Mouse (Mus musculus) small intestine, adult 10 weeks (tissue): Measurements from ENCODE around the gene Tox4. TPM values are rescaled to one million over a fixed set of nuclear protein-coding genes. Genes with fewer than 3 reads are reported as not detected.

ENCODE experiments used
- polyA plus RNA-seq: library from polyadenylated mRNA; stranded (reverse); fragments of 350-450 nt; fragmentation: Illumina TruSeq; extraction: RNeasy Lipid Tissue Mini Kit (QIAGEN cat#74804); gene quantifications from one replicate; pipeline ENCODE4 v1.2.3, GENCODE M21; 2014; ENCODE audit warnings: low replicate concordance

The Tox4 gene
- 31.1 TPM for polyA plus RNA-seq

GRCm38 (mm10) chr14:52278932-52279746, at the start of gene Tox4, which contains the start of gene Rab2b:
Gene Tox4, plus strand, starts transcription at chr14:52279146.
Gene Rab2b, minus strand, starts transcription at chr14:52279545.

GRCm38 (mm10) chr14:52257484-52258213, 21.3 kb upstream of the Tox4 start, which contains the start of gene Chd8:
Gene Chd8, minus strand, starts transcription at chr14:52257780.

DNA sequence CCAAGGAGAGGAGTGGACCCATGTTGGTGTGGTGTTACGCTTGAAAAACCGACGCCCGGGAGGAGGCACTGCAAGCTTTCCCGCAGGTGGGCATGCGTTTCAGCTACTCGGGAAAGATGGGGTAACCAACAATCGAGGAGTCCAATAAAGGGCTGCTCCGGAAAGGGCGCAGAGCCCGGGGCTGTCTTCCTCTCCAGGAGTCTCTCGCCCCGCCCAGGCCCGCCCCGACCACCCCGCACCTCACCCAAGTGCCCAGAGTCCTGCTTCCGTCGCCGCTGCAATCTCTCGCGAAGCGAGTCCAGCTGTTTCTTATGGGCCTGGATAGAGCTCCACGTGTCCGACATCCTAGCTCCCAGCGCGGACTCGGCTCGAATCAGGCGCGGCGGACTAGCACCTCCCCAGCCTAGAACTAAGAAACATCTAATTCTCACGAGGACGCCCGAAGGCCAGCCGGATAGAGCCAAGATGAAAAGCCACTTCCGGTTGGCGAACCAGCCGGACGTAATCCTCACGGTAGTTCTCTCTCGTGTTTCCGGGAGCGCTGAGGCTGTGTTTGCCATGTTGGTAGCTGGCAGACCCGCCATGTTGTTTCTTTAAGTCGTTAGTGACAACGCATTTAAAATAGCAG, 25.8 kb downstream of the Tox4 start, which contains the start of gene Mettl3:
TSS of gene Mettl3 (minus strand) at position 485 of the 628 bp plus-strand sequence.

GRCm38 (mm10) chr14:52327910-52328812, 49.2 kb downstream of the Tox4 start, which contains the start of gene Sall2:
Gene Sall2, minus strand, starts transcription at chr14:52328762.

Other genes with a start within 250 kb of the Tox4 start
- not detected for gene Olfr221, start 236.7 kb upstream of the Tox4 start, polyA plus RNA-seq
- gene Hnrnpc, start 175.1 kb upstream of the Tox4 start, polyA plus RNA-seq: 274 TPM
- 2.0 TPM for gene Rpgrip1, start 168.4 kb upstream of the Tox4 start, polyA plus RNA-seq
- 37.6 TPM for gene Supt16, start 81.7 kb upstream of the Tox4 start, polyA plus RNA-seq
- gene Chd8, start 21.4 kb upstream of the Tox4 start, polyA plus RNA-seq: 45.7 TPM
- 6.8 TPM for gene Rab2b, start 399 bp downstream of the Tox4 start, polyA plus RNA-seq
- 21.5 TPM for gene Mettl3, start 26.0 kb downstream of the Tox4 start, polyA plus RNA-seq
- gene Sall2, start 49.6 kb downstream of the Tox4 start, polyA plus RNA-seq: 1.7 TPM
- gene Olfr1513, start 77.3 kb downstream of the Tox4 start, polyA plus RNA-seq: not detected
- gene Olfr1512, start 100.0 kb downstream of the Tox4 start, polyA plus RNA-seq: not detected
- gene Olfr1511, start 118.2 kb downstream of the Tox4 start, polyA plus RNA-seq: not detected
- gene Olfr1510, start 135.2 kb downstream of the Tox4 start, polyA plus RNA-seq: not detected
- gene Olfr1509, start 163.8 kb downstream of the Tox4 start, polyA plus RNA-seq: not detected
- gene Olfr1508, start 188.3 kb downstream of the Tox4 start, polyA plus RNA-seq: not detected
- not detected for gene Olfr1507, start 216.6 kb downstream of the Tox4 start, polyA plus RNA-seq